Mouse (Mus musculus): Measurements from ENCODE around the gene Dnah14. TPM values are rescaled to one million over a fixed set of nuclear protein-coding genes. Genes with fewer than 3 reads are reported as not detected.

Dnah14 gene
- polyA plus RNA-seq, 1 experiment from 2014 or later = 0.88 TPM

- Histone ChIP-seq H3K9me3 (replicated peaks; ENCODE audit: low read length) (no peaks in the 10 kb centered on the region), H3K4me2 (ENCODE audit: low read length) (no peak overlapping the region), H3K27me3 (ENCODE audit: insufficient read depth, low read length) (no peaks in the 10 kb centered on the region), H3K4me1 (replicated peaks; ENCODE audit: insufficient read depth, low read length) (no peaks in the 10 kb centered on the region), H3K27ac (no peak overlapping the region), H3K9ac (ENCODE audit: low read depth, low read length) (no peak overlapping the region), H3K4me3 (replicated peaks; ENCODE audit: low read depth, low read length) (no peak overlapping the region), H3K36me3 (ENCODE audit: insufficient read depth, low read length) (no peaks in the 10 kb centered on the region)
- no peak for TF ChIP-seq CTCF (IDR thresholded peaks at IDR 0.05; ENCODE audit: low read depth)
- DNase-seq (ENCODE audit: low spot score) (no peak), ATAC-seq (replicated peaks; ENCODE audit: low FRiP score, low read depth) (no peak)
- WGBS = 86% methylated on average over 10 of the region's 10 CpGs
These were observed 16.7 kb upstream of the Dnah14 start for GRCm38 (mm10) chr1:181559655-181560054.

GRCm38 (mm10) chr1:181560325-181560724 is 16.0 kb upstream of the Dnah14 start:
- Histone ChIP-seq H3K9ac (ENCODE audit: low read depth, low read length) (no peak overlapping the region), H3K27me3 (ENCODE audit: insufficient read depth, low read length) (no peaks in the 10 kb centered on the region), H3K9me3 (replicated peaks; ENCODE audit: low read length) (no peaks in the 10 kb centered on the region), H3K4me2 (ENCODE audit: low read length) (no peak overlapping the region), H3K36me3 (ENCODE audit: insufficient read depth, low read length) (no peaks in the 10 kb centered on the region), H3K4me3 (replicated peaks; ENCODE audit: low read depth, low read length) (no peak overlapping the region), H3K27ac (no peak overlapping the region), H3K4me1 (replicated peaks; ENCODE audit: insufficient read depth, low read length) (no peaks in the 10 kb centered on the region)
- TF ChIP-seq CTCF (IDR thresholded peaks at IDR 0.05; ENCODE audit: low read depth) = no peak
- DNase-seq (ENCODE audit: low spot score) (no peak), ATAC-seq (replicated peaks; ENCODE audit: low FRiP score, low read depth) (no peak)
- WGBS = 80% methylated on average over 6 of the region's 6 CpGs

DNA sequence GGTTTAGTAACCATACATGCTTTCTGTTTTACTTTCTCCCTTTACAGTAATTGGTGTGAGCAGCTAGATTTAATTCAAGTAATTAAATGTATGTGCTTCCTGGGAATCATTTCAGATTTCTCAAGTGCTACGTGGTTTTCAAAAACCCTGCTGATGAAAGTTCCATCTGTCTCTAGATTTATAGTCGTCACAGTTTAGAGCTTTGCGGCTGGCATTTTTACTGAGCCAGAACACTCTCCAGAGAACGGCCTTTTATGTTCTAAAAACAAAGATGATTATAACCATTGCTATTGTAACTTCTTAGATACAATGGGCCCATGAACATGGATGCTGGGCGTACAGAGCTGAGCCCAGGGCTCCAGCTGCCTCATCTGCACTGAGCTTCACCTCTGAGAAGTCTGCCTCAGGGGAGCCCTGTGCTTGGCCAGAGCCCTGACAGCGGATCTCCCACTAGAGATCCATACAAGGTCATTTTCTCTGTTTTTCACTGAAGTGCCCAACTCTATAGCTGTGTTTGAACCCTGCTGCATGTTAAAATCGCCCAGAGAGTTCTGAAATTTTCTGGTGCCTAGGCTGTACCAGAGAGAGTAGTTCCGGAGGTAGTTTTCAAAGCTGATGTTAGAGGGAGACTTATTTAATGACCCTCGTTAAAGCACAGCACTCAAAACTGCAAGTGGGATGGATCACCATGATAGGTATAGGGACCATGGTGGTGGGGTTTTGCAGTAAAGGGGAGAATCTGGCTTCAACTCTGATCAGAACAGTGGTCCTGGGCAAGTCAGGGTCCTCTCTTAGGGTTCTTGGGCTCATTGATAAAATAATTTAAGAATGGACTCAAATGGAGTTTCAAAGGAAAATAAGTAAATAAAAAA is 15.2 kb upstream of the Dnah14 start:
- DNase-seq (ENCODE audit: low spot score) = no peak
- ATAC-seq (replicated peaks; ENCODE audit: low FRiP score, low read depth) = no peak
- Histone ChIP-seq H3K4me2 (ENCODE audit: low read length) (no peak overlapping the region), H3K9ac (ENCODE audit: low read depth, low read length) (no peak overlapping the region), H3K27ac (no peak overlapping the region), H3K4me1 (replicated peaks; ENCODE audit: insufficient read depth, low read length) (no peaks in the 10 kb centered on the region), H3K4me3 (replicated peaks; ENCODE audit: low read depth, low read length) (no peak overlapping the region), H3K36me3 (ENCODE audit: insufficient read depth, low read length) (no peaks in the 10 kb centered on the region), H3K9me3 (replicated peaks; ENCODE audit: low read length) (no peaks in the 10 kb centered on the region), H3K27me3 (ENCODE audit: insufficient read depth, low read length) (no peaks in the 10 kb centered on the region)
- no peak for TF ChIP-seq CTCF (IDR thresholded peaks at IDR 0.05; ENCODE audit: low read depth)
- 23% methylated on average over 9 of the region's 9 CpGs for WGBS

- TF ChIP-seq CTCF (IDR thresholded peaks at IDR 0.05; ENCODE audit: low read depth) = no peak
- no peak for DNase-seq (ENCODE audit: low spot score)
- no peak overlapping the region for H3K4me3 ChIP-seq (replicated peaks; ENCODE audit: low read depth, low read length)
These were observed 14.5 kb upstream of the Dnah14 start for GRCm38 (mm10) chr1:181561768-181562444.

DNA sequence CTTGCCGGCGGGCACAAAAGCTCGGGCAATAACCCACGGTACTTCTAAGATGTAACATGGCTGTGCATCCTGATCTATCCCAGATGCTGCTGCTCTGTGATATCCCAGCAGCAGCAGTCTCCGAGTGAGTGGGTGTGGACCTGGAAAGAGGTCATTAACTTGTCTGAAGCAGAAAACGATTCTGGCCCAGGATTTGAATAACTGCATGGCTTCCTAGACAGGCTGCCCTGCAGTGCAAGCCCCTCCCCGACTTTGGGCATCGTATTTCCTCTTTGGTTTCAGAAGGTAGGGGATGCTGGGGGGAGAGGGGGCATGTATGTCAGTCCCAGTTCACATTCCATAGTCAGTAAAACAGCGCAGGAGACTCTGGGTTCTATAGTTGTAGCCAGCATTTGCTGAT is 6.9 kb upstream of the Dnah14 start:
- DNase-seq (ENCODE audit: low spot score) (peak; percentile 77), ATAC-seq (replicated peaks; ENCODE audit: low FRiP score, low read depth) (0 out of 2 replicates have a peak, but pooled peaks have one; percentile 36)
- 15% methylated on average over 9 of the region's 9 CpGs for WGBS
- no peak overlapping the region for H3K4me3 ChIP-seq (replicated peaks; ENCODE audit: low read depth, low read length)
- H3K27me3 ChIP-seq (ENCODE audit: insufficient read depth, low read length) = no peaks in the 10 kb centered on the region
- no peaks in the 10 kb centered on the region for H3K9me3 ChIP-seq (replicated peaks; ENCODE audit: low read length)
- H3K36me3 ChIP-seq (ENCODE audit: insufficient read depth, low read length) = no peaks in the 10 kb centered on the region
- H3K4me1 ChIP-seq (replicated peaks; ENCODE audit: insufficient read depth, low read length) = no peaks in the 10 kb centered on the region
- no peak overlapping the region for H3K27ac ChIP-seq
- TF ChIP-seq CTCF (IDR thresholded peaks at IDR 0.05; ENCODE audit: low read depth) = no peak
- H3K9ac ChIP-seq (ENCODE audit: low read depth, low read length) = no peak overlapping the region
- no peak overlapping the region for H3K4me2 ChIP-seq (ENCODE audit: low read length)

More at GRCm38 (mm10) chr1:181561768-181562444, 14.5 kb upstream of the Dnah14 start:
- WGBS = 20% methylated on average over 8 of the region's 8 CpGs
- no peak overlapping the region for H3K9ac ChIP-seq (ENCODE audit: low read depth, low read length)
- no peak for ATAC-seq (replicated peaks; ENCODE audit: low FRiP score, low read depth)
- H3K27ac ChIP-seq = no peak overlapping the region
- no peaks in the 10 kb centered on the region for H3K27me3 ChIP-seq (ENCODE audit: insufficient read depth, low read length)
- H3K9me3 ChIP-seq (replicated peaks; ENCODE audit: low read length) = no peaks in the 10 kb centered on the region
- H3K36me3 ChIP-seq (ENCODE audit: insufficient read depth, low read length) = no peaks in the 10 kb centered on the region
- H3K4me2 ChIP-seq (ENCODE audit: low read length) = no peak overlapping the region
- no peaks in the 10 kb centered on the region for H3K4me1 ChIP-seq (replicated peaks; ENCODE audit: insufficient read depth, low read length)

DNA sequence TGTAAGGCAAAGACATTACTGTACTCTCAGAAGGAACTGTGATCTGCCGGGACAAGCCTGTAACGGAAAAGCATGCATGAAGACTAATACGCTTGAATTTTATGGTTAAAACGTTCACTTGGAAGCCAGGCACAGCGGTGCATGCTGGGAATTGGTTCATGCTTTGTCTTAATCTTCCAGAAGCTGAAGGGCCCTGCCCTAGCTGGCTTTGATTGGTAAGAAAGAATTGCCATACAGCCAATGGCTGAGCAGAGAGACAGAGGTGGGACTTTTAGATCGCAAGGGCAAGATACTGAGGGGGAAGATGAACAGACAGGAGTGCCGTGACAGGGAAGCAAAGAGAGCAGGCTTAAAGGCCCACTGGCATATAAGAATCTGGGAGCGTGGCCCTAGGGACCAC is 6.8 kb downstream of the Dnah14 start:
- Histone ChIP-seq H3K4me2 (ENCODE audit: low read length) (no peak overlapping the region), H3K36me3 (ENCODE audit: insufficient read depth, low read length) (no peaks in the 10 kb centered on the region), H3K9me3 (replicated peaks; ENCODE audit: low read length) (no peaks in the 10 kb centered on the region), H3K27ac (no peak overlapping the region), H3K4me1 (replicated peaks; ENCODE audit: insufficient read depth, low read length) (no peaks in the 10 kb centered on the region), H3K4me3 (replicated peaks; ENCODE audit: low read depth, low read length) (no peak overlapping the region), H3K27me3 (ENCODE audit: insufficient read depth, low read length) (no peaks in the 10 kb centered on the region), H3K9ac (ENCODE audit: low read depth, low read length) (no peak overlapping the region)
- 66% methylated on average over 8 of the region's 8 CpGs for WGBS
- no peak for DNase-seq (ENCODE audit: low spot score)
- no peak for ATAC-seq (replicated peaks; ENCODE audit: low FRiP score, low read depth)
- TF ChIP-seq CTCF (IDR thresholded peaks at IDR 0.05; ENCODE audit: low read depth) = no peak

Data from kidney, postnatal 0 days (tissue).